In genomic region chr9:21725224-21726121, GRCm38 (mm10) we compare ENCODE assay signal across 8 mouse cellular contexts. TPM values are rescaled to one million over a fixed set of nuclear protein-coding genes. Genes with fewer than 3 reads are reported as not detected.
DNase-seq lines count a peak whose midpoint lies in the region; ATAC-seq and TF ChIP-seq lines count a peak whose summit lies in the region.

No protein-coding gene starts in this region.

- H3K4me3 ChIP-seq in heart, postnatal 0 days (ENCODE audit: low read depth, low read length): peak overlapping the region; percentile 85
- peak overlapping the region; percentile 75 for H3K4me3 ChIP-seq in embryonic facial prominence, embryonic 11.5 days (ENCODE audit: low read depth, low read length)
- peak overlapping the region; percentile 79 for H3K4me3 ChIP-seq in intestine, postnatal 0 days (ENCODE audit: low read depth, low read length)
- H3K4me3 ChIP-seq in midbrain, embryonic 16.5 days (ENCODE audit: low read depth, low read length): peak overlapping the region; percentile 71

- H3K27me3 ChIP-seq in heart, postnatal 0 days (ENCODE audit: control insufficient read depth, insufficient read depth, low read length): no peaks in the 10 kb centered on the region
- H3K27me3 ChIP-seq in embryonic facial prominence, embryonic 11.5 days (ENCODE audit: control insufficient read depth, insufficient read depth, low read length): no peaks in the 10 kb centered on the region
- H3K27me3 ChIP-seq in intestine, postnatal 0 days (replicated peaks; ENCODE audit: control insufficient read depth, insufficient read depth, low read length): no peaks in the 10 kb centered on the region
- no peaks in the 10 kb centered on the region for H3K27me3 ChIP-seq in midbrain, embryonic 16.5 days (ENCODE audit: control insufficient read depth, insufficient read depth, low read depth, low read length)

- ATAC-seq in heart, postnatal 0 days (ENCODE audit: insufficient read depth, low read depth): no peak
- no peak for ATAC-seq in embryonic facial prominence, embryonic 11.5 days (replicated peaks; ENCODE audit: insufficient number of reproducible peaks, low FRiP score, low TSS enrichment, low read depth)
- ATAC-seq in intestine, postnatal 0 days: no peak
- no peak for ATAC-seq in midbrain, embryonic 16.5 days

- peaks cover 31% of the 10 kb centered on the region for H3K4me1 ChIP-seq in heart, postnatal 0 days (ENCODE audit: control insufficient read depth, insufficient read depth)
- peaks cover 3% of the 10 kb centered on the region; the same call in 1 of the 2 replicates for H3K4me1 ChIP-seq in embryonic facial prominence, embryonic 11.5 days (ENCODE audit: control insufficient read depth, insufficient read depth, low read length)
- H3K4me1 ChIP-seq in intestine, postnatal 0 days (replicated peaks; ENCODE audit: control insufficient read depth, insufficient read depth, low read length): peaks cover 9% of the 10 kb centered on the region
- peaks cover 17% of the 10 kb centered on the region for H3K4me1 ChIP-seq in midbrain, embryonic 16.5 days (ENCODE audit: control insufficient read depth, insufficient read depth, low read length)

- H3K9ac ChIP-seq in heart, postnatal 0 days (replicated peaks; ENCODE audit: low read depth, low read length): 0 out of 2 replicates have a peak overlapping the region, but pooled peaks have one; percentile 24
- H3K9ac ChIP-seq in embryonic facial prominence, embryonic 11.5 days (replicated peaks; ENCODE audit: low read length): no peak overlapping the region; the same call in 1 of the 2 replicates
- H3K9ac ChIP-seq in intestine, postnatal 0 days (ENCODE audit: low read depth, low read length): peak overlapping the region; percentile 74
- H3K9ac ChIP-seq in midbrain, embryonic 16.5 days (ENCODE audit: low read depth, low read length): peak overlapping the region; percentile 67

- no peak for TF ChIP-seq EP300 in heart, postnatal 0 days (IDR thresholded peaks at IDR 0.05; ENCODE audit: low read depth)

- no peak overlapping the region for H3K27ac ChIP-seq in heart, postnatal 0 days (ENCODE audit: low read depth)
- H3K27ac ChIP-seq in embryonic facial prominence, embryonic 11.5 days (replicated peaks; ENCODE audit: low read depth, low read length): no peak overlapping the region
- peak overlapping the region; percentile 97 for H3K27ac ChIP-seq in intestine, postnatal 0 days (ENCODE audit: low read depth, low read length)
- no peak overlapping the region for H3K27ac ChIP-seq in midbrain, embryonic 16.5 days (ENCODE audit: low read length)

- no peak for DNase-seq in heart, postnatal 0 days (ENCODE audit: low spot score)
- no peak for DNase-seq in heart, adult 9 months (ENCODE audit: low spot score in 2 of 2)
- DNase-seq in embryonic facial prominence, embryonic 11.5 days (ENCODE audit: low spot score): no peak
- DNase-seq in testis, postnatal 10 days (ENCODE audit: low spot score): no peak
- no peak for DNase-seq in thymus, postnatal 10 days (ENCODE audit: low spot score in 2 of 2)
- no peak for DNase-seq in adrenal gland, postnatal 4 days (ENCODE audit: low spot score in 2 of 2)

- no peaks in the 10 kb centered on the region; the same call in none of the 2 replicates for H3K36me3 ChIP-seq in heart, postnatal 0 days (replicated peaks; ENCODE audit: control insufficient read depth, insufficient read depth, low read length)
- H3K36me3 ChIP-seq in embryonic facial prominence, embryonic 11.5 days (replicated peaks; ENCODE audit: control insufficient read depth, insufficient read depth, low read depth, low read length): no peaks in the 10 kb centered on the region; the same call in none of the 2 replicates
- no peaks in the 10 kb centered on the region; the same call in 1 of the 2 replicates for H3K36me3 ChIP-seq in intestine, postnatal 0 days (ENCODE audit: control insufficient read depth, insufficient read depth)
- H3K36me3 ChIP-seq in midbrain, embryonic 16.5 days (ENCODE audit: control insufficient read depth, insufficient read depth, low read length): no peaks in the 10 kb centered on the region

- H3K4me2 ChIP-seq in heart, postnatal 0 days (ENCODE audit: low read depth, low read length): peak overlapping the region; percentile 97
- peak overlapping the region; percentile 59 for H3K4me2 ChIP-seq in embryonic facial prominence, embryonic 11.5 days (ENCODE audit: low read depth, low read length)
- H3K4me2 ChIP-seq in intestine, postnatal 0 days (replicated peaks; ENCODE audit: low read depth): peak overlapping the region; percentile 77
- peak overlapping the region; percentile 83 for H3K4me2 ChIP-seq in midbrain, embryonic 16.5 days (ENCODE audit: low read length)

- H3K9me3 ChIP-seq in heart, postnatal 0 days (replicated peaks; ENCODE audit: control insufficient read depth, low read length): no peaks in the 10 kb centered on the region
- no peaks in the 10 kb centered on the region for H3K9me3 ChIP-seq in embryonic facial prominence, embryonic 11.5 days (replicated peaks; ENCODE audit: control insufficient read depth, low read length)
- H3K9me3 ChIP-seq in intestine, postnatal 0 days (ENCODE audit: control insufficient read depth): no peaks in the 10 kb centered on the region
- no peaks in the 10 kb centered on the region for H3K9me3 ChIP-seq in midbrain, embryonic 16.5 days (replicated peaks; ENCODE audit: control insufficient read depth, low read length, poor library complexity, severe bottlenecking)

- TF ChIP-seq CTCF in heart, postnatal 0 days (IDR thresholded peaks at IDR 0.05; ENCODE audit: low read depth): no peak
- TF ChIP-seq CTCF in intestine, postnatal 0 days (IDR thresholded peaks at IDR 0.05; ENCODE audit: low read depth): no peak

- WGBS in heart, postnatal 0 days: 52% methylated on average over 23 of the region's 23 CpGs
- WGBS in embryonic facial prominence, embryonic 11.5 days: 88% methylated on average over 23 of the region's 23 CpGs
- WGBS in intestine, postnatal 0 days: 26% methylated on average over 23 of the region's 23 CpGs
- 88% methylated on average over 23 of the region's 23 CpGs for WGBS in midbrain, embryonic 16.5 days

RNA-seq across cellular contexts. Expression of gene Ldlr, which starts 2.2 kb away (rescaled TPM):
- total RNA-seq in heart, postnatal 0 days (2014; rRNA removed; ENCODE audit: low replicate concordance): 36.8 and 42.9 TPM in 2 replicates
- polyA plus RNA-seq in heart, postnatal 0 days (2015; fragmentation: Nextera tagmentation; extraction: Ambion mirVana): 8.0 and 10.9 TPM in 2 replicates
- polyA plus RNA-seq in embryonic facial prominence, embryonic 11.5 days (2014; fragmentation: Nextera tagmentation; extraction: Ambion mirVana): 14.7 and 15.0 TPM in 2 replicates
- polyA plus RNA-seq in intestine, postnatal 0 days (2015; fragmentation: Nextera tagmentation; extraction: Ambion mirVana): 22.8 and 26.6 TPM in 2 replicates
- 16.0 and 17.2 TPM in 2 replicates for polyA plus RNA-seq in midbrain, embryonic 16.5 days (2015; fragmentation: Nextera tagmentation; extraction: Ambion mirVana)
- total RNA-seq in adrenal gland, postnatal 4 days (2021): 10 to 100 TPM; 26.7 to 31.9 TPM

RNA-seq across cellular contexts. Expression of gene Spc24, which starts 34.6 kb away (rescaled TPM):
- 22.3 and 76.0 TPM in 2 replicates for total RNA-seq in heart, postnatal 0 days (2014; rRNA removed; ENCODE audit: low replicate concordance)
- polyA plus RNA-seq in heart, postnatal 0 days (2015; fragmentation: Nextera tagmentation; extraction: Ambion mirVana): 35.2 and 40.3 TPM in 2 replicates
- polyA plus RNA-seq in embryonic facial prominence, embryonic 11.5 days (2014; fragmentation: Nextera tagmentation; extraction: Ambion mirVana): 126 and 132 TPM in 2 replicates
- polyA plus RNA-seq in intestine, postnatal 0 days (2015; fragmentation: Nextera tagmentation; extraction: Ambion mirVana): 23.5 and 32.4 TPM in 2 replicates
- polyA plus RNA-seq in midbrain, embryonic 16.5 days (2015; fragmentation: Nextera tagmentation; extraction: Ambion mirVana): 10.4 and 11.8 TPM in 2 replicates
- 10 to 100 TPM; 19.6 to 22.8 TPM for total RNA-seq in adrenal gland, postnatal 4 days (2021)
